Mouse (Mus musculus) liver, postnatal 0 days (tissue): ENCODE results near the gene Traf7. TPM values are rescaled to one million over a fixed set of nuclear protein-coding genes. Genes with fewer than 3 reads are reported as not detected.

Experiments
- ATAC-seq: fragments of 200-750 bp; cut with Nextera tagmentation; 2 replicates; pipeline ENCODE4 v1.8.0; 2017; ENCODE audit warnings: mild to moderate bottlenecking, moderate library complexity
- DNase-seq: peaks from one replicate; pipeline ENCODE4 v3.0.0-alpha.2; 2016
- H3K27ac ChIP-seq: fragments of 300-500 bp; sonication (generic); 2 replicates; pipeline ENCODE4 v1.5.1; 2014; ENCODE audit warnings: antibody characterized with exemption, moderate library complexity, mild to moderate bottlenecking, low read depth
- H3K27me3 ChIP-seq: fragments of 300-500 bp; sonication (generic); 2 replicates; pipeline ENCODE4 v1.6.1; 2014; ENCODE audit warnings: low read length, control low read depth, mixed read lengths; ENCODE audit not compliant: insufficient read depth
- H3K36me3 ChIP-seq: fragments of 300-500 bp; sonication (generic); replicated peaks from 2 replicates; pipeline ENCODE4 v1.6.1; 2014; ENCODE audit warnings: mild to moderate bottlenecking, control low read depth, low read length, moderate library complexity, mixed read lengths; ENCODE audit not compliant: insufficient read depth
- H3K4me1 ChIP-seq: fragments of 300-500 bp; sonication (generic); 2 replicates; pipeline ENCODE4 v1.6.1; 2014; ENCODE audit warnings: antibody characterized with exemption, mild to moderate bottlenecking, control low read depth; ENCODE audit not compliant: insufficient read depth
- H3K4me2 ChIP-seq: fragments of 300-500 bp; sonication (generic); 2 replicates; pipeline ENCODE4 v1.6.1; 2014; ENCODE audit warnings: low read depth, mild to moderate bottlenecking, low read length, moderate library complexity, mixed read lengths
- H3K4me3 ChIP-seq: fragments of 300-500 bp; sonication (generic); 2 replicates; pipeline ENCODE4 v1.5.1; 2014; ENCODE audit warnings: low read depth, low read length
- H3K9ac ChIP-seq: fragments of 300-500 bp; sonication (generic); replicated peaks from 2 replicates; pipeline ENCODE4 v1.6.1; 2014; ENCODE audit warnings: mild to moderate bottlenecking, moderate library complexity
- H3K9me3 ChIP-seq: fragments of 300-500 bp; sonication (generic); 2 replicates; pipeline ENCODE4 v1.6.1; 2016; ENCODE audit warnings: mild to moderate bottlenecking, control low read depth, low read length, mixed read lengths
- CTCF ChIP-seq: sonication (generic); IDR thresholded peaks from 2 replicates; pipeline ENCODE4 v1.5.1; 2016; ENCODE audit warnings: antibody characterized with exemption, low read depth
- EP300 ChIP-seq: IDR thresholded peaks from 2 replicates; pipeline ENCODE4 v1.6.1; 2016; ENCODE audit warnings: antibody characterized with exemption, low read depth, mild to moderate bottlenecking
- WGBS: fragments of 180-500 bp; shearing (Covaris S2); extraction: QIAGEN DNeasy Blood & Tissue Kit; methylation state at CpG from one replicate; pipeline ENCODE4 v1.1.7; 2014; ENCODE audit not compliant: insufficient replicate concordance; 5-methylcytosine and 5-hydroxymethylcytosine counted together
- polyA plus RNA-seq: library from polyadenylated mRNA; unstranded; fragments of >200 nt; fragmentation: Nextera tagmentation; extraction: Ambion mirVana; gene quantifications from 2 replicates; pipeline ENCODE4 v1.2.1, GENCODE M21; 2015

Traf7 gene
- polyA plus RNA-seq, 1 experiment from 2014 or later: 17.2 TPM

DNA sequence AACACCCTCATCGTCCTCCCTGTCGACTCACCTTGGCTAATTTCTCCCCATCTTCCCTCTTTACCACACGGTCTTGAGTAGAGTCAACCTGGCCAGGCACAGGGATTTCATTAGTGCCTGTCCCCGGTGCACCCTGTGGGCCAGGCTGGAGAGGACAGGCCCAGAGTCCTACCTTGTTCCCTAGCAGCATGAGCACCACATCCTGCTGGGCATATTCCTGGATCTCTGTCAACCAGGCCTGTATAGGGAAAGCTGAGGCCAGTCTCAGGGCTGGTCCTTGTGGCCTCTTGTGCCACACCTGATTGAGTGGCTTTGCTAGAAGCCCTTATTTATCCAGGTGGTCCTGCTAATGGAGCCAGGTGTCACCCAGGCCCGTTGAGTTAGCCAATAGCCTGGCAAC, 2.1 kb upstream of the Traf7 start:
- WGBS: 25% methylated on average over 5 of the region's 5 CpGs
- ATAC-seq: no peak
- no peak for DNase-seq
- Histone ChIP-seq H3K4me2 (peak overlapping the region; percentile 94), H3K4me1 (peaks cover 47% of the 10 kb centered on the region), H3K27ac (peak overlapping the region; percentile 81), H3K36me3 (peaks cover 12% of the 10 kb centered on the region), H3K4me3 (peak overlapping the region; percentile 87), H3K27me3 (no peaks in the 10 kb centered on the region), H3K9ac (peak overlapping the region; percentile 79), H3K9me3 (no peaks in the 10 kb centered on the region)
- TF ChIP-seq CTCF (no peak), EP300 (no peak)

DNA sequence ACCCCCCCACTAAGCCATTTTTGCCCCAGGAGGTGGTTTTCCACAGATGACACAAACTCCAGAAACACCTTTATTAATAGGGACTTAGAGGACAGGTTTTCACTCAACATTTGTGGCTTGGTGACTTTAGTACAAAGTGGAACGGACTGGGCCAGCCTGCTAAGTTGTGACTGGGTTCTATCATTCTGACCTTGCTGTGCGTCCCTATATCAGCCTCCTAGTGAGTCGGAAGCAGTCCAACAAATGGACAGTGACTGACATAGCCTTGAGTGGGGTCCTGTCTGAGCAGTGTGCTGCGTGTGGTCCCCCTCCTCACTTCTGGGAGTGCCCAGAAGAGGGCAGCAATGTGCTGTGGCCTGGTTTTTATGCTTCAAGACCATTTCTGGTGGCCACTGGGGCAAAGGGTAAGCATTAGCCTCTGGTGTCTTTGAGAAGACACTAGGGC, 1.3 kb upstream of the Traf7 start:
- Histone ChIP-seq H3K36me3 (peaks cover 12% of the 10 kb centered on the region), H3K27me3 (no peaks in the 10 kb centered on the region), H3K9me3 (no peaks in the 10 kb centered on the region), H3K4me2 (peak overlapping the region; percentile 94), H3K9ac (peak overlapping the region; percentile 79), H3K4me1 (peaks cover 47% of the 10 kb centered on the region), H3K4me3 (peak overlapping the region; percentile 87), H3K27ac (peak overlapping the region; percentile 81)
- ATAC-seq: no peak
- peak; percentile 95 for TF ChIP-seq CTCF
- TF ChIP-seq EP300: no peak
- 2% methylated on average over 4 of the region's 4 CpGs for WGBS
- peak; percentile 79 for DNase-seq

GRCm38 (mm10) chr17:24528560-24528918, 801 bp upstream of the Traf7 start:
- TF ChIP-seq CTCF (no peak), EP300 (no peak)
- peak overlapping the region; percentile 79 for H3K9ac ChIP-seq
- peaks cover 12% of the 10 kb centered on the region for H3K36me3 ChIP-seq
- peak overlapping the region; percentile 94 for H3K4me2 ChIP-seq
- under 1% methylated on average over 8 of the region's 8 CpGs for WGBS
- peak overlapping the region; percentile 81 for H3K27ac ChIP-seq
- peaks cover 47% of the 10 kb centered on the region for H3K4me1 ChIP-seq
- H3K4me3 ChIP-seq: peak overlapping the region; percentile 87
- ATAC-seq: no peak
- DNase-seq: no peak
- H3K9me3 ChIP-seq: no peaks in the 10 kb centered on the region
- no peaks in the 10 kb centered on the region for H3K27me3 ChIP-seq

DNA sequence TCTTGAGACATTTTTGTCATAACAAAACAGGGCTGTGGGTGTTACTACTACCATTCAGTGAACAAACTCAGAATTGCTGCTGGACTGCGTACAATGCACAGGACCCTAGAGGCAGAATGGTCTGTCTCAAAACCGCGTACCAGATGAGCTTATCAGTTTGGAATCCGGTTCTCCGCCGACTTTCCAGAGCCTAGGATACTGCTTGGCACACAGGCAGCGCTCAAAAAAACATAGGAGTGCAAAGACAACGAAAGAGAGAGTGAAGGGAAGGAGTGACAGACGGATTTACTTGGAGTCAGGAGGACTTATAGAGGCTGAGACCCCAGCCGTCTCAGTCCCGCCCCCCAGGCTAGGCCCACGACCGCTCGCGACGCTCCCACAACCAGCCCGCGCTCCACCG, 423 bp downstream of the Traf7 start:
- TF ChIP-seq EP300 (no peak), CTCF (no peak)
- Histone ChIP-seq H3K36me3 (peaks cover 12% of the 10 kb centered on the region), H3K9ac (peak overlapping the region; percentile 87), H3K27me3 (no peaks in the 10 kb centered on the region), H3K27ac (peak overlapping the region; percentile 74), H3K4me3 (peak overlapping the region; percentile 87), H3K4me2 (peak overlapping the region; percentile 85), H3K9me3 (no peaks in the 10 kb centered on the region), H3K4me1 (peaks cover 37% of the 10 kb centered on the region)
- 1% methylated on average over 19 of the region's 19 CpGs for WGBS
- DNase-seq (no peak), ATAC-seq (no peak)

DNA sequence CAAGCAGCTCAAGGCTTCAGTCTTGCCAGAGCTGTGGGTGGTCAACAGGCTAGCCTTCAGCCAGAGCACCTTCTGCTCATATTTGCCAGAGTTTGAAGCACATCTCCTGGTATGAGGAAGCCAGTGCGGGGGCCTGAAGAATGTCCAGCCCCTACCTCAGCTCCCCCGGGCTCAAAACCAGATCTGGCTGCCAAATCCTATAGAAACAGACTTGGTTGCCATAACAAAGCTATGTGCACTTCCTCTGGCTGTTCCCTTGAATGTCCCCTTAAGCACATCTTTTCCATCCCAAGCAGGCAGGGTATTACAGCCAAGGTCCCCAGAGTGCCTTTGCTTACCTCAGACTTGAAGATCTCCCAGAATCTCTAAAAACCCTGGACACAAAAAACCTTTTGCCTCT, 3.0 kb downstream of the Traf7 start:
- Histone ChIP-seq H3K27me3 (no peaks in the 10 kb centered on the region), H3K4me3 (no peak overlapping the region), H3K4me1 (peaks cover 29% of the 10 kb centered on the region), H3K36me3 (peaks cover 11% of the 10 kb centered on the region), H3K4me2 (no peak overlapping the region), H3K9ac (0 out of 2 replicates have a peak overlapping the region, but pooled peaks have one; percentile 11), H3K27ac (no peak overlapping the region), H3K9me3 (no peaks in the 10 kb centered on the region)
- ATAC-seq (no peak), DNase-seq (no peak)
- WGBS: 80% methylated on average over 2 of the region's 2 CpGs
- TF ChIP-seq CTCF (no peak), EP300 (no peak)

DNA sequence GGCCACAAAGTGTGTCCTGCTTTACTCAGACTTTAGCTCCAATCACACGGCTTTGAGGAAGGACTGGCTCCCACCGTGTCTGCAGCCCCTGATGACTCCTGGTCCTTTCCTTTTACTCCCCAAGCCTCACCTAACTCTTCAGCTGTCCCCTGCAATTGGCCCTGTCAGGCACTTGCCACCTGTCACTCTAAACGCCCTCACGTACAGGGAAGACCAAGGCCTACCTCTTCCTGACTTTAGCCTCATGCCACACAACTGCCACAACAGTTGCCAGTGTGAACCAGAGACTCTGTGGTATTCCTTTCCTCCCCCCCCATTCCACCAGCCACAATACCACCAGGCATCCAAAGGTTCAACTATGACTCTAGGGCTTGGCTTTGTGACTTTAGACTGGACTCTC, 7.3 kb downstream of the Traf7 start:
- no peak overlapping the region for H3K27ac ChIP-seq
- ATAC-seq (no peak), DNase-seq (no peak)
- no peak overlapping the region for H3K9ac ChIP-seq
- 83% methylated on average over 4 of the region's 4 CpGs for WGBS
- H3K4me2 ChIP-seq: no peak overlapping the region
- H3K27me3 ChIP-seq: no peaks in the 10 kb centered on the region
- peaks cover 6% of the 10 kb centered on the region for H3K4me1 ChIP-seq
- no peaks in the 10 kb centered on the region for H3K9me3 ChIP-seq
- H3K36me3 ChIP-seq: peaks cover 36% of the 10 kb centered on the region
- no peak for TF ChIP-seq CTCF
- TF ChIP-seq EP300: no peak
- no peak overlapping the region for H3K4me3 ChIP-seq
